Mouse (Mus musculus): ENCODE data around the gene Cep162.

GRCm38 (mm10) chr9:87210830-87211339, 44.5 kb downstream of the Cep162 start:
- TF ChIP-seq CTCF (IDR thresholded peaks at IDR 0.05; ENCODE audit: extremely low read depth, insufficient read depth, low read length) (no peak), POLR2A (IDR thresholded peaks at IDR 0.05; ENCODE audit: extremely low read depth, insufficient read depth, low read length) (no peak)
